Mouse (Mus musculus): Measurements from ENCODE around the gene Vti1a. TPM values are rescaled to one million over a fixed set of nuclear protein-coding genes. Genes with fewer than 3 reads are reported as not detected.

The Vti1a gene
- total RNA-seq, 1 experiment, result 14.9 TPM

GRCm38 (mm10) chr19:55422311-55423064, 106.4 kb downstream of the Vti1a start:
- peaks cover 3 to 9% of the 10 kb centered on the region in 2 experiments; a peak in 2 of 4 replicates for H3K4me1 ChIP-seq (ENCODE audit: control insufficient read depth in 2 of 2, insufficient read depth in 2 of 2, low read length in 2 of 2, poor library complexity in 1 of 2)
- TF ChIP-seq ZNF384 (IDR thresholded peaks at IDR 0.05; ENCODE audit: low read depth, low read length), result no peak
- no peak for TF ChIP-seq HCFC1 (IDR thresholded peaks at IDR 0.05; ENCODE audit: borderline replicate concordance, insufficient read depth, low read length)
- TF ChIP-seq ZC3H11A (IDR thresholded peaks at IDR 0.05; ENCODE audit: borderline replicate concordance, low read depth, low read length), result no peak
- TF ChIP-seq MAFK (IDR thresholded peaks at IDR 0.05; ENCODE audit: insufficient read depth, low read depth, low read length), result no peak
- no peak for TF ChIP-seq CHD2 (IDR thresholded peaks at IDR 0.05; ENCODE audit: low read depth, low read length)
- no peaks in the 10 kb centered on the region for H3K9me3 ChIP-seq (ENCODE audit: control insufficient read depth, insufficient read depth, low read depth, low read length)
- no peak for DNase-seq (ENCODE audit: low read depth, low spot score)
- no peak overlapping the region for H3K9ac ChIP-seq (ENCODE audit: insufficient read depth, low read depth, low read length, poor library complexity, severe bottlenecking)
- H3K4me3 ChIP-seq (ENCODE audit: insufficient read depth in 1 of 2, low read depth in 1 of 2, low read length in 2 of 2, poor library complexity in 1 of 2, severe bottlenecking in 1 of 2), result no peak overlapping the region
- H3K27ac ChIP-seq (ENCODE audit: insufficient read depth, low read depth, low read length, poor library complexity, severe bottlenecking), result no peak overlapping the region
- in situ Hi-C loops (cut with MboI; ENCODE audit: low sequenced_read_pairs in 2 of 2, unreplicated experiment in 2 of 2), result no loop called here
- H3K36me3 ChIP-seq (ENCODE audit: control insufficient read depth, insufficient read depth, low read length, poor library complexity, severe bottlenecking), result no peaks in the 10 kb centered on the region

- Histone ChIP-seq H3K4me1 (ENCODE audit: control insufficient read depth in 2 of 2, insufficient read depth in 2 of 2, low read length in 2 of 2, poor library complexity in 1 of 2) (peaks cover 3 to 9% of the 10 kb centered on the region in 2 experiments; a peak in 2 of 4 replicates), H3K36me3 (ENCODE audit: control insufficient read depth, insufficient read depth, low read length, poor library complexity, severe bottlenecking) (no peaks in the 10 kb centered on the region), H3K9me3 (ENCODE audit: control insufficient read depth, insufficient read depth, low read depth, low read length) (no peaks in the 10 kb centered on the region), H3K27ac (ENCODE audit: insufficient read depth, low read depth, low read length, poor library complexity, severe bottlenecking) (no peak overlapping the region), H3K9ac (ENCODE audit: insufficient read depth, low read depth, low read length, poor library complexity, severe bottlenecking) (no peak overlapping the region), H3K4me3 (ENCODE audit: insufficient read depth in 1 of 2, low read depth in 1 of 2, low read length in 2 of 2, poor library complexity in 1 of 2, severe bottlenecking in 1 of 2) (no peak overlapping the region)
- DNase-seq (ENCODE audit: low read depth, low spot score), result no peak
- in situ Hi-C loops (cut with MboI; ENCODE audit: low sequenced_read_pairs in 2 of 2, unreplicated experiment in 2 of 2), result no loop called here
- TF ChIP-seq ZNF384 (IDR thresholded peaks at IDR 0.05; ENCODE audit: low read depth, low read length) (no peak), MAFK (IDR thresholded peaks at IDR 0.05; ENCODE audit: insufficient read depth, low read depth, low read length) (no peak), ZC3H11A (IDR thresholded peaks at IDR 0.05; ENCODE audit: borderline replicate concordance, low read depth, low read length) (no peak), CHD2 (IDR thresholded peaks at IDR 0.05; ENCODE audit: low read depth, low read length) (no peak), HCFC1 (IDR thresholded peaks at IDR 0.05; ENCODE audit: borderline replicate concordance, insufficient read depth, low read length) (no peak)
Observed at GRCm38 (mm10) chr19:55423065-55423716, 107.1 kb downstream of the Vti1a start.

DNA sequence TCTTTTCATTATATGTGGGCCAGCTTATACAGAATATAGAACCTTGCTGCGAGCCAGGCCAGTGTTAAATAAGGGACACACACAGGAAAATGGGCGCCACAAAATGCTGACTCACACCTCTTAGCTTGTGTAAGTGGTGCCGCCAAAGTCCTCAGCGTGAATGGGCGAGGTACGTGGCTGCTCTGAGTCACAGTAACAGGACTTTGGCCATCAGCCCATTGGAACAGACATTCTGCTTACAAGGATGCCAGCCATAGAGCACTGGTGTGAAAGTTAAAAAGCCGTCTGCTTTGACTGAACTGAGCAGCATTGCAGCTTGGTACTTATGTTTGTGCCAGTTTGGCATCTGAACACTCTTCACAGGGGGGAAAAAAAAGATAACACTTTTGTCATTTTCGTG, 107.9 kb downstream of the Vti1a start:
- H3K4me1 ChIP-seq (ENCODE audit: control insufficient read depth in 2 of 2, insufficient read depth in 2 of 2, low read length in 2 of 2, poor library complexity in 1 of 2), result peaks cover under 1 to 7% of the 10 kb centered on the region in 2 experiments; a peak in 2 of 4 replicates
- no peak overlapping the region for H3K27ac ChIP-seq (ENCODE audit: insufficient read depth, low read depth, low read length, poor library complexity, severe bottlenecking)
- no peak for DNase-seq (ENCODE audit: low read depth, low spot score)
- no peak overlapping the region for H3K4me3 ChIP-seq (ENCODE audit: insufficient read depth in 1 of 2, low read depth in 1 of 2, low read length in 2 of 2, poor library complexity in 1 of 2, severe bottlenecking in 1 of 2)
- in situ Hi-C loops (cut with MboI; ENCODE audit: low sequenced_read_pairs in 2 of 2, unreplicated experiment in 2 of 2), result no loop called here
- no peaks in the 10 kb centered on the region for H3K9me3 ChIP-seq (ENCODE audit: control insufficient read depth, insufficient read depth, low read depth, low read length)
- TF ChIP-seq MAFK (IDR thresholded peaks at IDR 0.05; ENCODE audit: insufficient read depth, low read depth, low read length) (0 out of 2 replicates have a peak, but pooled peaks have one; percentile 40), CHD2 (IDR thresholded peaks at IDR 0.05; ENCODE audit: low read depth, low read length) (no peak)
- no peak overlapping the region for H3K9ac ChIP-seq (ENCODE audit: insufficient read depth, low read depth, low read length, poor library complexity, severe bottlenecking)
- H3K36me3 ChIP-seq (ENCODE audit: control insufficient read depth, insufficient read depth, low read length, poor library complexity, severe bottlenecking), result no peaks in the 10 kb centered on the region

- in situ Hi-C loops (cut with MboI; ENCODE audit: low sequenced_read_pairs in 2 of 2, unreplicated experiment in 2 of 2), result no loop called here
- TF ChIP-seq ZNF384 (IDR thresholded peaks at IDR 0.05; ENCODE audit: low read depth, low read length) (no peak), ZC3H11A (IDR thresholded peaks at IDR 0.05; ENCODE audit: borderline replicate concordance, low read depth, low read length) (no peak), CHD2 (IDR thresholded peaks at IDR 0.05; ENCODE audit: low read depth, low read length) (no peak), HCFC1 (IDR thresholded peaks at IDR 0.05; ENCODE audit: borderline replicate concordance, insufficient read depth, low read length) (no peak), MAFK (IDR thresholded peaks at IDR 0.05; ENCODE audit: insufficient read depth, low read depth, low read length) (no peak)
- DNase-seq (ENCODE audit: low read depth, low spot score), result no peak
Observed at GRCm38 (mm10) chr19:55424507-55424906, 108.4 kb downstream of the Vti1a start.

More at GRCm38 (mm10) chr19:55424507-55424906, 108.4 kb downstream of the Vti1a start:
- Histone ChIP-seq H3K9ac (ENCODE audit: insufficient read depth, low read depth, low read length, poor library complexity, severe bottlenecking) (no peak overlapping the region), H3K4me1 (ENCODE audit: control insufficient read depth in 2 of 2, insufficient read depth in 2 of 2, low read length in 2 of 2, poor library complexity in 1 of 2) (peaks cover 0 to 3% of the 10 kb centered on the region in 2 experiments; a peak in 1 of 4 replicates), H3K4me3 (ENCODE audit: insufficient read depth in 1 of 2, low read depth in 1 of 2, low read length in 2 of 2, poor library complexity in 1 of 2, severe bottlenecking in 1 of 2) (no peak overlapping the region), H3K36me3 (ENCODE audit: control insufficient read depth, insufficient read depth, low read length, poor library complexity, severe bottlenecking) (no peaks in the 10 kb centered on the region), H3K27ac (ENCODE audit: insufficient read depth, low read depth, low read length, poor library complexity, severe bottlenecking) (no peak overlapping the region), H3K9me3 (ENCODE audit: control insufficient read depth, insufficient read depth, low read depth, low read length) (no peaks in the 10 kb centered on the region)

Data from ES-E14 (cell line).